Mouse (Mus musculus) urinary bladder, adult 18-20 months (tissue): Measurements from ENCODE around the gene Bhlhe40.

Source experiments
- DNase-seq, 2 experiments: peaks; one replicate each; pipeline ENCODE4 v3.0.0; 2022; ENCODE audit warnings: low spot score in 2 of 2, mixed read lengths in 2 of 2

Gene Bhlhe40

GRCm38 (mm10) chr6:108713175-108713974 is 52.9 kb downstream of the Bhlhe40 start:
- DNase-seq: peak in 1 of 2 experiments; percentile 18
